Mouse (Mus musculus): ENCODE data around the gene Shq1.
A peak's percentile ranks its signal among the peaks of the same experiment; 100 is the strongest.

The Shq1 gene

DNA sequence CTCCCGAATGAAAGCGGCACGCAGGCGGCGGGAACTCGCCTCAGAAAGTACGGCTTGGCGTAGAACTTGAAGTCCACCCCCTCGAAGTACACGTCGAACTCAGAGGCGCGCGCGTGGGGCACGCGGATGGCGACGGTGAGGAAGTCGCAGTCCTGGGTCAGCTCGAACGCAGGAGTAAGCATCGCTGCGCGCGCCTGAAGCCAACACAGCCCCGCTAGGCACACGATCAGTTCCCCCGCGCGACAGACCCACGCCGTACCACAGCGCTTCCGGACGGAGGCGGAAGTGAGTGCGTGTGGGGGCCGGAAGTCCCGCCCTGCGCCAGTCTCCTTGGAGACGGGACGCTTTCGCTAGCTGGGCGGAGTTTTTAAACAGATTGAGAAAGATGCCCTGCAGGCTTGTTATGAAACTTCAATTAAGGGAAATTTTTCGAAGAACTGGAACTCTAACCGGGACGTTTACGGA lies at the start of gene Shq1:
Gene Shq1 (minus strand): TSS at position 278 of the 465 bp plus-strand sequence.
- DNase-seq: peak; percentile 86 to 93

GRCm38 (mm10) chr6:100720098-100720501 lies 49.1 kb upstream of the Shq1 start:
- DNase-seq: no peak

DNA sequence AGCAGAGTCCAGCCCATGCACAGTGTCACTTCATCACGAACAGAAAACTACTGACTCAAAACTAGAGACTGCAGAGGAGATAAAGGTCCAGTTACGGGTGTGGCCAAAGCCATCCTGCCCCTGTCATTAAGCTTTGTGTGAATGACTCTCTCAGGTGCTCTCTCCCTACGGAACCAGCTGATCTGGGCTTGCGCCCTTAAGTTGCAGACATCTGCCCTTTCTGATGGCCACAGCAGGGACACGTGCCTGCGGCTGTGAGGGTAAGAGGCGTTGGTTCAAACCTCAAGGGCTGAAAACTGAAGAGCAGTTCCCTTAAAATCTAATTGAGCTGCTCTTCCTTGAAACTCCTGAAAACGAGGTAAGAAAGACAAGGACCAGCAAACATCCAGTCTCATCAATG lies 45.9 kb upstream of the Shq1 start:
- no peak for DNase-seq

DNA sequence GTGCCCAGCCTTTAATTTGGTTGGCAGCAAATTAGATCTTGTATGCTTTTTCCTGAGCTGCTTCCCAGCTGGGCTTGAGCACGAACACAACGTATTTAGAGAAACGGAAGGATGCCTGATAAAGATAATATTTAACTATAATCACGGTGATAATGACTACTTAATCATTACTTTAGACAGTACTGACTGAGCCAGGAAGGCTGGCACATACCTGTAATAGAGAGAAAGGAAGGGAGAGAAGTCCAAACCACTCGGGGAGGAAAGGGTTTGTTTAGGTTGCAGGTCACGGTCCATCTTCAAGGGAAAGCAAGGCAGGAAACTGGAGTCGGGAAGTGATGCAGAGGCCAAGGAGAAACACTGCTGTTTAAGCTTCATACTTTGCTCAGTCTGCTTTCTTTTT lies 45.2 kb upstream of the Shq1 start:
- DNase-seq: no peak

GRCm38 (mm10) chr6:100715296-100715828 lies 44.4 kb upstream of the Shq1 start:
- no peak for DNase-seq

DNA sequence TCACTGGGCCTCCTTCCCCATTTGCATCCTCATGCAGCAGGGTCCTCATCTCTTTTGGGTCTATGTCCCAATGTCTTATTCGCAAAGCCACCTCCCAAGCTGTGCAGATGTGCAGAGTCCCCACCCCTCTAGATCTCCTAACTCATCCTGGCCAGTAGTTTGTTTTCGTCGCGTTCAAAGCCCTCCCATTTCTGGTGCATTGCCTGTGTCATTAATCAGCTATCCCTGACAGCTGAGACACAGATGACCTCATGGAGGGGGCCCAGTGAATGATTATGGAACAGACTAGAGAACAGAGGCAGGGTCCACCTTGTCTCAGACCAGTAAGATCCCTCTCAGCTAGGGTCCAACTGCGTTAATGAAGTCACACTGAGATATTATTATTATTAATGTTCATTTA lies 39.9 kb upstream of the Shq1 start:
- DNase-seq: no peak

GRCm38 (mm10) chr6:100710170-100710569 lies 39.2 kb upstream of the Shq1 start:
- no peak for DNase-seq

- peak; percentile 16 to 32 for DNase-seq
Observed at GRCm38 (mm10) chr6:100709483-100709882, 38.5 kb upstream of the Shq1 start.

- peak in 1 of 2 experiments; percentile 20 for DNase-seq
Observed at GRCm38 (mm10) chr6:100708996-100709395, 38.0 kb upstream of the Shq1 start.

GRCm38 (mm10) chr6:100708248-100708647 lies 37.3 kb upstream of the Shq1 start:
- DNase-seq: no peak

DNA sequence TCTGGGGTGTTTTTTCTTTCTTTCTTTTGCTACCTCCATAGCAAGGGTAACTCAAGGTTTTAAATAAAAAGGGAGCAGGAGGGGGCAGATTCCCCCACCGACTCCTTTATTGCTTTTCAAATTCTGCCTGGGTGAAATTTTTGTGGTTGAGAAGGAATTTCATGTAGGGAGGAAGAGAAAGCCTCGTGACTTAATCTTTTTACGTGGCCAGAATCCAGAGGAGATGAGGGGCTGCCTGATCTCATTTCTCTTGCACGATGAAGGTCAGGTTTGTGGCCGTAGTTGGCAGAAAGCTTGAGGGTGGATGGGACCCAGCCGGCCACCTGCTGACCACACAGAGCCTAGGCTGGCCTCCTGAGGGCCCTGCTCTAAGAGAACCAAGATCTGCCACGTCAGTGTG lies 36.6 kb upstream of the Shq1 start:
- DNase-seq: no peak

GRCm38 (mm10) chr6:100706861-100707260 lies 35.9 kb upstream of the Shq1 start:
- no peak for DNase-seq

DNA sequence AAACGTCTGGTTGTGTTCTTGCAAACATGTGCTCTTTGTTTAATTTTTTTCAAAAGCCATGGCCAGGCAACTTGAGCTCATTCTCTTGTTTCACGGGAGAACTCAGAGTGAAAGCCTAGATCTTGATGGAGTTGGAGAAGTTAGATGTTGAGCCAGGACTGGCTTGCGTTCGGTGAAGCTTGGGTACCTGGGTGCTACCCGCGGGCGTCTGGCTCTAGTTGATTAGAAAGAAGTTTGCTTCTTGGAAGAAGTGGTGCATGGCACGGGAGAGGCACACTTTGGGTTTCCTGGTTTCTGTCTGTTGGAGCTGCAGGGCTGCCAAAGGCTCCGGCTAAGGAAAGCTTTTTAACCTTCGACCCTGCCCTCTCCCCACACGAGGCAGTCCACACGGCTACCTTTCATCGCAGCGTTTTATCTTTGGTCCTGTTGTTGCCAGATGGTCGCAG lies 34.4 kb upstream of the Shq1 start:
- no peak for DNase-seq

- peak; percentile 22 to 44 for DNase-seq
Observed at GRCm38 (mm10) chr6:100704574-100705365, 33.8 kb upstream of the Shq1 start, which contains the start of gene Gxylt2. Gxylt2 (plus strand) TSS chr6:100704734.

DNA sequence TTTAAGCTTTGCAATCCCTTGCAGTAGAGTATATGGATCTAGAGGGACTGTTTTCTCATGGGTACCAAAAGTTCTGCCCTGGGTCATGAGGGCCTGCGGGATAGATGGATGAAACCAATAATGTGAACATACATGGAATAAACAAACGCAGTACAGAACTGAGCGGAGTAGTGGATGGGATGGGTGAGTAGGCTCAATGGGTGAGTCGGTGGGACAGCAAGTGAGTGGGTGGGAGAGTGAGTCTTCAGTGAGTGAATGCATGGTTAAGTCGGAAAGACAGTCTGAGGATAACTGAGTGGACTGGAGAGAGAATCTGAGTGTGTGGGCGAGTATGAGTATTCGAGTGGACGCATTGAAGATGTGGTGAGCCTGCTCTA lies 33.2 kb upstream of the Shq1 start:
- DNase-seq: no peak

DNA sequence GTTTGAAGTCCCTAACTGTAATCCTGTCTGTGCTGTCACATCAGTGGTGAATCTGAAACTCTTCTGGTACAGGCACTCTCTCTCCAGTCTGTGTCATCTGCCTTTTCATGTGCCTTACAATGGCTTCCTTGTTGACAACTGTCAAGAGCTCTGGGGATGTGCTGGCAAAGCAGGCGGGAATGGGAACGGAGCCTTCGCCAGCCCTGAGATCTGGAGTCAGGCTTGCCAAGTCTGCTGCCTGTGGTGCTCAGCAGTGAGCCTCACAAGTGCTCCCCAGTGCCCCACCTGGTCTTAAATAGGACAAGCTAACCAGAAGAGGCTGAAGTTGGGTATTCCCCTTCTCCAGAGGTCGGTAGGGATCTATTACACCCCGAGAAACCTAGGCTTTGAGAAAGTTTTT lies 29.8 kb upstream of the Shq1 start:
- peak in 1 of 2 experiments; percentile 15 for DNase-seq

- no peak for DNase-seq
Observed at GRCm38 (mm10) chr6:100699986-100700385, 29.0 kb upstream of the Shq1 start.

DNA sequence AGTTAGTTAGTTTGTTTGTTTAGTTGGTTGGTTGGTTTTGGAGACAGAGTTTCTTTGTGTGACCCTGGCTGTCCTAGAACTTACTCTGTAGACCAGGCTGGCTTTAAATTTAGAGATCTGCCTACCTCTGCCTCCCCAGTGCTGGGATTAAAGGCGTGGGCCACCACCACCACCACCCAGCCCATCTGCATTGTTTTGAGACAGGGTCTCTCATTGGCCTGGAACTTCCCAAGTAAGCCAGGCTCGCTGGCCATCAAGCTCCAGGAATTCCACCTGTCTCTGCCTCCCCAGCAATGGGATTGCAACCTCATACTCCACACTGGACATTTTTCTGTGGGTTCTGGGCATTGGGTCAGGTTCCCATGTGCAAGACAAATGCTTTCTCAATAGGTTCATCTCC lies 15.4 kb upstream of the Shq1 start:
- DNase-seq: no peak

GRCm38 (mm10) chr6:100678636-100679035 lies 7.7 kb upstream of the Shq1 start:
- DNase-seq: no peak

DNA sequence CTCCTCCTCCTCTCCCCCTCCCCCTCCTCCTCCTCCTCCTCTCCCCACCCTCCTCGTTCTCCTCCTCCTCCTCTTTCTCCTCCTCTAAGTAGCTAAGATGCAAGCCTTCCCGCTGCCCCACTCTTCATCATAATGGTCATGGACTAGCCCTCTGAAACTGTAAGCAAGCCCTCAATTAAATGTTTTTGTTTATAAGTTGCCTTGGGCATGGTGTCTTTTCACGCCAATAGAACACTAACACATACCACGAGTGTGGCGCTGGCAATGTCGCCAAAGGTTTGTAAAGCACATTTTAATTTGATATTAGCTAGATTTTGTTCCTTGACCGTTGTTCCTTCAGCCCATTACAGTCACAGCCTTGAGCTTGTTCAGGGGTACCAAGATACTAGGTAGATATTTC lies 5.5 kb upstream of the Shq1 start:
- DNase-seq: no peak

GRCm38 (mm10) chr6:100674974-100675373 lies 4.0 kb upstream of the Shq1 start:
- no peak for DNase-seq

DNA sequence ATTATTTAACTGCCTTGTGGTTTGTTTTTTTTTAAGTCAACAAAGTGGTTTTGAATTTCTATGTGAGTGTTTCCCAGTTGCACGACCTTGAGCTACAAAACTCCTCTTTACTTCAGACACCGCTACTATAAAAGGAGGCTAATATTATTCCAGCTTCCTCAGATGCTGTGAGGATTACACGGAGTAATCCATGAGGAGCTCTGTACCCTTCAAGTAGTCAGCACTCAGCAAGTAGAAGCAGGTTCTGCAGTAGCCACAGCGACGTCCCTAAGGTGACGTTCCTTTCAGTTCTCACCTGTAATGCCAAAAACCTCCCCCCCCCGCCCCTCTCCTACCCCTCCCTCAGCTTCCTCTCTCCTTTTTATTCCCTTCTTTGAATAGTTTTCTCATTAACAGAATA lies 444 bp upstream of the Shq1 start:
- DNase-seq: no peak

- peak; percentile 64 to 75 for DNase-seq
Observed at GRCm38 (mm10) chr6:100670370-100670841, 551 bp downstream of the Shq1 start.

DNA sequence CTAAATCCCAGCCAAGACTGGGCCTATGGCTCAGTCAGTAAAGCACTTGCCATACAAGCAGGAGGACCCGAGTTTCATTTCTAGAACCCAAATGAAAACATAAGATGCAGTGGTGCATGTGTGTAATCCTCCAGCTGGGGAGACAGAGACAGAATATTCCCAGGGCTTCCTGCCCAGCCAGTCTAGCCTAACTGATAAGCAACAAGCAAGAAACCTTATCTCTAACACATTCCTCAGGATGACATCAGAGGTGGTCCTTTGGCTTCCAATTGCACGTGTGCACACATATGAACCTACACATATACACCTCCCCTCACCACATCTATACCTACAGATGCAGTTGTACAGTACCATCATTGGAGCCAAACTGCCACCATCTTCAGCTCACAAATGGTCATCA lies 2.1 kb downstream of the Shq1 start:
- no peak for DNase-seq

Data from cerebellum, postnatal 25 days (tissue).